Mouse (Mus musculus) MEL (cell line): ENCODE results near the gene Snx18.

Source experiments
- CHD2 ChIP-seq: IDR thresholded peaks from 2 replicates; pipeline ENCODE4 v1.6.1; 2011; ENCODE audit warnings: low read length, improper control_type of control experiment
- CTCF ChIP-seq, 3 experiments: IDR thresholded peaks in 2 of 3; conservative IDR thresholded peaks in 1 of 3; 2 replicates each; pipeline ENCODE4 v1.5.1; 2011 to 2012; ENCODE audit warnings: low read length in 3 of 3, low read depth in 2 of 3, mild to moderate bottlenecking in 2 of 3, improper control_type of control experiment in 1 of 3, inconsistent platforms in 1 of 3, mixed read lengths in 1 of 3, moderate library complexity in 1 of 3; ENCODE audit not compliant: control insufficient read depth in 1 of 3, insufficient read depth in 1 of 3, poor library complexity in 1 of 3, severe bottlenecking in 1 of 3
- E2F4 ChIP-seq: IDR thresholded peaks from 2 replicates; pipeline ENCODE4 v1.6.1; 2011; ENCODE audit warnings: low read depth, low read length, improper control_type of control experiment, borderline replicate concordance
- ELF1 ChIP-seq: IDR thresholded peaks from 2 replicates; pipeline ENCODE4 v1.6.1; 2014; ENCODE audit warnings: low read depth, mild to moderate bottlenecking, inconsistent platforms, low read length, improper control_type of control experiment, moderate library complexity
- EP300 ChIP-seq, 2 experiments: IDR thresholded peaks; 2 replicates each; pipeline ENCODE4 v1.6.1; 2011; ENCODE audit warnings: improper control_type of control experiment in 2 of 2, low read length in 2 of 2, low read depth in 1 of 2, mild to moderate bottlenecking in 1 of 2
- GATA1 ChIP-seq: IDR thresholded peaks from 2 replicates; pipeline ENCODE4 v1.6.1; 2011; ENCODE audit warnings: low read depth, low read length, improper control_type of control experiment
- MXI1 ChIP-seq: IDR thresholded peaks from 2 replicates; pipeline ENCODE4 v1.6.1; 2011; ENCODE audit warnings: mild to moderate bottlenecking, low read depth, low read length, improper control_type of control experiment
- POLR2A ChIP-seq, 2 experiments: IDR thresholded peaks; 2 replicates each; pipeline ENCODE4 v1.6.1; 2011 to 2012; ENCODE audit warnings: low read length in 2 of 2, mild to moderate bottlenecking in 2 of 2, control low read depth in 1 of 2, improper control_type of control experiment in 1 of 2, low read depth in 1 of 2, moderate library complexity in 1 of 2; ENCODE audit not compliant: control insufficient read depth in 1 of 2, insufficient read depth in 1 of 2, poor library complexity in 1 of 2
- POLR2AphosphoS2 ChIP-seq: IDR thresholded peaks from 2 replicates; pipeline ENCODE4 v1.6.1; 2011; ENCODE audit warnings: low read length, improper control_type of control experiment
- TAL1 ChIP-seq: IDR thresholded peaks from 2 replicates; pipeline ENCODE4 v1.6.1; 2012; ENCODE audit warnings: mild to moderate bottlenecking, inconsistent platforms, low read length, moderate library complexity, mixed read lengths

DNA sequence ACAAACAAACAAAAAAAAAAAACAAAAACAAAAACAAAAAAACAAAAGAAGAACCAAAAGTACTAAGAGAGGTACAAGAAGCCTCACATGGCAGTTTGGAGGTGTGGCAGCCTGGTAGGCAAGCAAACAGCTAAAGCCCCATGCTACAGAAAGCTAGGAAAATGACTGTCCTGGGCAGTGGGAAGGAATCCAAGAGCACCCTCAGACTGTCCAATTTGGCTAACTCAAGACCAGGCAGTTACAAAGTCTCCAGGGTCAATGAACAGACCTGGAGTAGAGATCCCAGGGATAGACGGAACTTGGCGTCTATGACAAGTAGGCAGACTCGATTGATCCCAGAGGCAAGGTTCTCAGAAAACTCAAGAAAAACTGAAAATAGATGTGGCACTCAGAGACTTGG lies 32.8 kb downstream of the Snx18 start:
- TF ChIP-seq EP300 (IDR thresholded peaks at IDR 0.05; ENCODE audit: low read depth in 1 of 2, low read length in 2 of 2) (no peak), CTCF (IDR thresholded peaks at IDR 0.05 in 2 of 3, conservative IDR thresholded peaks at IDR 0.05 in 1 of 3; ENCODE audit: control insufficient read depth in 1 of 3, insufficient read depth in 1 of 3, low read depth in 2 of 3, low read length in 3 of 3, poor library complexity in 1 of 3, severe bottlenecking in 1 of 3) (no peak), GATA1 (no peak), TAL1 (no peak), CHD2 (no peak), POLR2A (IDR thresholded peaks at IDR 0.05; ENCODE audit: control insufficient read depth in 1 of 2, insufficient read depth in 1 of 2, low read depth in 1 of 2, low read length in 2 of 2, poor library complexity in 1 of 2) (no peak), MXI1 (no peak), POLR2AphosphoS2 (no peak), ELF1 (no peak), E2F4 (no peak)
